Mouse (Mus musculus): ENCODE measurements around the gene Itga8.
A peak's percentile ranks its signal among the peaks of the same experiment; 100 is the strongest.

DNA sequence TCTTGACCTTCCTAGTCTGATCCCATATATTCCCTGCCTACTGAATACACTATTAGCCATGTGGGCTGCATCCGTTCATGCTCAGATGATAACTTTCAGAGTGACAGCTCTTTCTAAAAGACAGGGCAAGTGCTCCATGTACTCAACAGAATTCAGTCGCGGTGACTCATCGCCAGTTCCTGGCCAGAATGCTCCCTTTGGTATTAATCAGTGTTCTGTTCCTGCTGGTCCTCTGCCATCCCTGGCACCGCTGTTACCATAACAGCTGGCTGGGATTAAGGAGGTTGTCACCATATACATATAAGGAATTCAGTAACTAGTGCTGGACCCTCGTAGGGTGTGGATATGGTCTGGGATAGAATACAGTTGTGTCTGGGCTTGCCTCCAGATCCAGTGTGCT, 23.7 kb upstream of the Itga8 start:
- TF ChIP-seq CTCF (IDR thresholded peaks at IDR 0.05) (no peak), EP300 (IDR thresholded peaks at IDR 0.05) (peak; percentile 81)
